Mouse (Mus musculus) neural tube, embryonic 11.5 days (tissue): Measurements from ENCODE around the gene Snw1. TPM values are rescaled to one million over a fixed set of nuclear protein-coding genes. Genes with fewer than 3 reads are reported as not detected.
"Not testable (repeated sequence)": the region's sequence is repeated elsewhere in the genome, so short reads cannot be mapped to it uniquely, and the experiment has no call there.

Source experiments
- ATAC-seq: fragments of 200-750 bp; cut with Nextera tagmentation; 2 replicates; pipeline ENCODE4 v1.8.0; 2017; ENCODE audit warnings: moderate number of reproducible peaks, mild to moderate bottlenecking, moderate TSS enrichment, moderate library complexity; ENCODE audit not compliant: insufficient read depth, low FRiP score, low TSS enrichment
- DNase-seq: peaks from one replicate; pipeline ENCODE4 v3.0.0-alpha.2; 2015; ENCODE audit warnings: low spot score
- H3K27ac ChIP-seq: fragments of 300-500 bp; sonication (generic); 2 replicates; pipeline ENCODE4 v1.5.1; 2014; ENCODE audit warnings: low read depth, mild to moderate bottlenecking, low read length
- H3K27me3 ChIP-seq: fragments of 300-500 bp; sonication (generic); 2 replicates; pipeline ENCODE4 v1.6.1; 2014; ENCODE audit warnings: mild to moderate bottlenecking, low read length, mixed read lengths; ENCODE audit not compliant: control insufficient read depth, insufficient read depth
- H3K36me3 ChIP-seq: fragments of 300-500 bp; sonication (generic); 2 replicates; pipeline ENCODE4 v1.6.1; 2014; ENCODE audit warnings: mild to moderate bottlenecking, low read length, moderate library complexity, mixed read lengths; ENCODE audit not compliant: control insufficient read depth, insufficient read depth
- H3K4me1 ChIP-seq: fragments of 300-500 bp; sonication (generic); 2 replicates; pipeline ENCODE4 v1.6.1; 2014; ENCODE audit warnings: low read length, mixed read lengths; ENCODE audit not compliant: control insufficient read depth, insufficient read depth
- H3K4me2 ChIP-seq: fragments of 300-500 bp; sonication (generic); 2 replicates; pipeline ENCODE4 v1.6.1; 2014; ENCODE audit warnings: low read depth, mild to moderate bottlenecking, moderate library complexity
- H3K4me3 ChIP-seq: fragments of 300-500 bp; sonication (generic); 2 replicates; pipeline ENCODE4 v1.5.1; 2014; ENCODE audit warnings: low read depth, low read length
- H3K9ac ChIP-seq: fragments of 300-500 bp; sonication (generic); 2 replicates; pipeline ENCODE4 v1.6.1; 2014; ENCODE audit warnings: mild to moderate bottlenecking, low read length
- H3K9me3 ChIP-seq: fragments of 300-500 bp; sonication (generic); 2 replicates; pipeline ENCODE4 v1.6.1; 2016; ENCODE audit warnings: low read length; ENCODE audit not compliant: control insufficient read depth
- WGBS: fragments of 180-500 bp; shearing (Covaris S2); extraction: QIAGEN DNeasy Blood & Tissue Kit; methylation state at CpG from one replicate; pipeline ENCODE4 v1.1.7; 2014; 5-methylcytosine and 5-hydroxymethylcytosine counted together
- polyA plus RNA-seq: library from polyadenylated mRNA; unstranded; fragments of >200 nt; fragmentation: Nextera tagmentation; extraction: Ambion mirVana; gene quantifications from 2 replicates; pipeline ENCODE4 v1.2.1, GENCODE M21; 2014

Gene Snw1
- 159 and 164 TPM in 2 replicates for polyA plus RNA-seq

GRCm38 (mm10) chr12:87471964-87472786 lies at the start of gene Snw1:
Gene Snw1, minus strand, starts transcription at chr12:87472274.
- DNase-seq, result peak; percentile 96
- Histone ChIP-seq H3K27me3 (no peaks in the 10 kb centered on the region), H3K9me3 (no peaks in the 10 kb centered on the region), H3K4me3 (peak within 1 kb of the TSS; percentile 69), H3K4me2 (peak within 1 kb of the TSS; percentile 69), H3K9ac (peak within 1 kb of the TSS; percentile 94), H3K4me1 (peaks cover 6% of the 10 kb centered on the region; the same call in 1 of the 2 replicates), H3K27ac (peak within 1 kb of the TSS; percentile 73), H3K36me3 (no peaks in the 10 kb centered on the region; the same call in 1 of the 2 replicates)
- ATAC-seq, result peak; percentile 94
- 3% methylated on average over 45 of the region's 45 CpGs for WGBS

- WGBS, result 83% methylated on average over 3 of the region's 3 CpGs
- H3K4me2 ChIP-seq, H3K36me3 ChIP-seq, H3K9me3 ChIP-seq, H3K9ac ChIP-seq, H3K27ac ChIP-seq, H3K4me1 ChIP-seq, ATAC-seq, H3K4me3 ChIP-seq, DNase-seq, H3K27me3 ChIP-seq: not testable (repeated sequence)
These were observed 47.5 kb upstream of the Snw1 start for GRCm38 (mm10) chr12:87519616-87520015.

- H3K4me1 ChIP-seq, H3K27me3 ChIP-seq, DNase-seq, H3K9me3 ChIP-seq, H3K4me2 ChIP-seq, H3K27ac ChIP-seq, H3K36me3 ChIP-seq, H3K9ac ChIP-seq, ATAC-seq, H3K4me3 ChIP-seq: not testable (repeated sequence)
- 84% methylated on average over 4 of the region's 4 CpGs for WGBS
These were observed 41.9 kb upstream of the Snw1 start, which contains the start of gene Gm8300 for GRCm38 (mm10) chr12:87514016-87514415. Gene Gm8300, plus strand, starts transcription at chr12:87514316.

GRCm38 (mm10) chr12:87494421-87494820 lies 22.3 kb upstream of the Snw1 start, which contains the start of gene Gm5788:
Gene Gm5788, plus strand, starts transcription at chr12:87494721.
- H3K27ac ChIP-seq, H3K4me3 ChIP-seq, H3K4me2 ChIP-seq, H3K9me3 ChIP-seq, ATAC-seq, H3K36me3 ChIP-seq, H3K27me3 ChIP-seq, DNase-seq, H3K4me1 ChIP-seq, H3K9ac ChIP-seq: not testable (repeated sequence)
- 97% methylated on average over 2 of the region's 3 CpGs for WGBS

GRCm38 (mm10) chr12:87488683-87489082 lies 16.6 kb upstream of the Snw1 start:
- H3K4me1 ChIP-seq, H3K4me2 ChIP-seq, DNase-seq, H3K27me3 ChIP-seq, H3K36me3 ChIP-seq, ATAC-seq, H3K4me3 ChIP-seq, H3K9me3 ChIP-seq, H3K9ac ChIP-seq, H3K27ac ChIP-seq: not testable (repeated sequence)
- WGBS, result 68% methylated on average over 2 of the region's 2 CpGs

- H3K27ac ChIP-seq, H3K9me3 ChIP-seq, H3K4me3 ChIP-seq, H3K4me1 ChIP-seq, H3K9ac ChIP-seq, H3K36me3 ChIP-seq, H3K4me2 ChIP-seq, DNase-seq, ATAC-seq, H3K27me3 ChIP-seq: not testable (repeated sequence)
- WGBS, result 78% methylated on average over 5 of the region's 5 CpGs
These were observed 10.4 kb upstream of the Snw1 start for GRCm38 (mm10) chr12:87482482-87482881.

GRCm38 (mm10) chr12:87474756-87475155 lies 2.7 kb upstream of the Snw1 start:
- Histone ChIP-seq H3K27me3 (no peaks in the 10 kb centered on the region), H3K9ac (no peak overlapping the region), H3K27ac (no peak overlapping the region), H3K36me3 (no peaks in the 10 kb centered on the region), H3K4me2 (no peak overlapping the region), H3K4me1 (peaks cover 6% of the 10 kb centered on the region; the same call in 1 of the 2 replicates), H3K9me3 (no peaks in the 10 kb centered on the region), H3K4me3 (no peak overlapping the region)
- ATAC-seq, result no peak
- WGBS, result 83% methylated on average over 3 of the region's 3 CpGs
- no peak for DNase-seq

GRCm38 (mm10) chr12:87471421-87471963 lies 582 bp downstream of the Snw1 start:
- DNase-seq, result no peak

More at GRCm38 (mm10) chr12:87471421-87471963, 582 bp downstream of the Snw1 start:
- Histone ChIP-seq H3K4me1 (peaks cover 6% of the 10 kb centered on the region; the same call in 1 of the 2 replicates), H3K36me3 (no peaks in the 10 kb centered on the region; the same call in 1 of the 2 replicates), H3K9ac (peak overlapping the region; percentile 94), H3K27ac (peak overlapping the region; percentile 73; the same call in 1 of the 2 replicates), H3K4me3 (peak overlapping the region; percentile 69), H3K9me3 (no peaks in the 10 kb centered on the region), H3K27me3 (no peaks in the 10 kb centered on the region), H3K4me2 (peak overlapping the region; percentile 69)
- ATAC-seq, result no peak
- under 1% methylated on average over 19 of the region's 19 CpGs for WGBS
